ENCODE assay signal across 11 mouse cellular contexts in genomic region chr19:10976318-10976717, GRCm38 (mm10). TPM values are rescaled to one million over a fixed set of nuclear protein-coding genes. Genes with fewer than 3 reads are reported as not detected.
A peak's percentile ranks its signal among the peaks of the same experiment; 100 is the strongest.
DNase-seq lines count a peak whose midpoint lies in the region; ATAC-seq and TF ChIP-seq lines count a peak whose summit lies in the region.
"Had no signal": no experiment of that assay in that cellular context is flagged by ENCODE, and none has a peak within 500 bp of the region (broad histone marks: within the 10 kb centered on the region; RNA-seq: fewer than 3 reads in every experiment).

No protein-coding gene starts in this region.

- DNase-seq in heart, postnatal 0 days (ENCODE audit: low spot score): peak; percentile 17
- DNase-seq in heart, embryonic 10.5 days (ENCODE audit: low spot score): no peak
- peak; percentile 53 for DNase-seq in urinary bladder, postnatal 25 days (ENCODE audit: low spot score)
- no peak for DNase-seq in urinary bladder, adult 2 months (ENCODE audit: low spot score)
- peak; percentile 14 for DNase-seq in c-Kit-positive CD71-positive TER-119-positive erythroid progenitor cells, embryonic 14.5 days (ENCODE audit: low spot score)
- DNase-seq in thymus, postnatal 4 days: peak; percentile 46
- no peak for DNase-seq in embryo, embryonic 9.5 days (ENCODE audit: extremely low spot score)
- DNase-seq: right cerebral cortex, postnatal 4 days had no signal

- no peak overlapping the region for H3K9ac ChIP-seq in heart, postnatal 0 days (replicated peaks; ENCODE audit: low read depth, low read length)
- H3K9ac ChIP-seq in midbrain, embryonic 13.5 days (replicated peaks): no peak overlapping the region
- H3K9ac ChIP-seq: hindbrain, embryonic 15.5 days had no signal

- 47% methylated on average over 4 of the region's 4 CpGs for WGBS in heart, postnatal 0 days
- WGBS in heart, embryonic 10.5 days: 58% methylated on average over 4 of the region's 4 CpGs
- WGBS in midbrain, embryonic 13.5 days: 54% methylated on average over 4 of the region's 4 CpGs

- H3K4me1 ChIP-seq in heart, postnatal 0 days (ENCODE audit: control insufficient read depth, insufficient read depth): 0 out of 2 replicates have a peak, but pooled peaks cover 4% of the 10 kb centered on the region
- H3K4me1 ChIP-seq in heart, embryonic 10.5 days: peaks cover 18% of the 10 kb centered on the region
- no peaks in the 10 kb centered on the region for H3K4me1 ChIP-seq in midbrain, embryonic 13.5 days (replicated peaks)

- TF ChIP-seq EP300 in heart, postnatal 0 days (IDR thresholded peaks at IDR 0.05; ENCODE audit: low read depth): no peak

- H3K27ac ChIP-seq in heart, postnatal 0 days (ENCODE audit: low read depth): no peak overlapping the region
- no peak overlapping the region for H3K27ac ChIP-seq in heart, embryonic 10.5 days
- no peak overlapping the region for H3K27ac ChIP-seq in midbrain, embryonic 13.5 days
- H3K27ac ChIP-seq: hindbrain, embryonic 15.5 days had no signal

- no peaks in the 10 kb centered on the region for H3K9me3 ChIP-seq in heart, postnatal 0 days (replicated peaks; ENCODE audit: control insufficient read depth, low read length)
- no peaks in the 10 kb centered on the region for H3K9me3 ChIP-seq in heart, embryonic 10.5 days
- no peaks in the 10 kb centered on the region for H3K9me3 ChIP-seq in midbrain, embryonic 13.5 days

- no peaks in the 10 kb centered on the region for H3K27me3 ChIP-seq in heart, postnatal 0 days (ENCODE audit: control insufficient read depth, insufficient read depth, low read length)
- peaks cover 9% of the 10 kb centered on the region; the same call in 1 of the 2 replicates for H3K27me3 ChIP-seq in heart, embryonic 10.5 days (ENCODE audit: insufficient read depth, poor library complexity, severe bottlenecking)
- no peaks in the 10 kb centered on the region for H3K27me3 ChIP-seq in midbrain, embryonic 13.5 days
- H3K27me3 ChIP-seq: hindbrain, embryonic 15.5 days had no signal

- H3K4me3 ChIP-seq in heart, postnatal 0 days (ENCODE audit: low read depth, low read length): no peak overlapping the region
- H3K4me3 ChIP-seq in heart, embryonic 10.5 days: no peak overlapping the region
- no peak overlapping the region for H3K4me3 ChIP-seq in midbrain, embryonic 13.5 days (replicated peaks)
- H3K4me3 ChIP-seq: erythroblast, embryonic 14.5 days; hindbrain, embryonic 15.5 days had no signal

- no peak overlapping the region for H3K4me2 ChIP-seq in heart, postnatal 0 days (ENCODE audit: low read depth, low read length)
- H3K4me2 ChIP-seq in midbrain, embryonic 13.5 days (replicated peaks): no peak overlapping the region
- H3K4me2 ChIP-seq: hindbrain, embryonic 15.5 days had no signal

- TF ChIP-seq CTCF in heart, postnatal 0 days (IDR thresholded peaks at IDR 0.05; ENCODE audit: low read depth): peak; percentile 23; the same call in 1 of the 2 replicates

- H3K36me3 ChIP-seq in heart, postnatal 0 days (replicated peaks; ENCODE audit: control insufficient read depth, insufficient read depth, low read length): no peaks in the 10 kb centered on the region
- no peaks in the 10 kb centered on the region for H3K36me3 ChIP-seq in heart, embryonic 10.5 days
- no peaks in the 10 kb centered on the region for H3K36me3 ChIP-seq in midbrain, embryonic 13.5 days
- H3K36me3 ChIP-seq: hindbrain, embryonic 15.5 days had no signal

- ATAC-seq in heart, postnatal 0 days (ENCODE audit: insufficient read depth, low read depth): no peak
- ATAC-seq in midbrain, embryonic 13.5 days: no peak

RNA-seq across cellular contexts. Expression of gene Ms4a10, which starts 1.8 kb away (rescaled TPM):
- total RNA-seq in heart, postnatal 0 days (2014; rRNA removed; ENCODE audit: low replicate concordance): not detected in 2 replicates
- 0.11 and 0.22 TPM in 2 replicates for polyA plus RNA-seq in heart, postnatal 0 days (2015; fragmentation: Nextera tagmentation; extraction: Ambion mirVana)
- polyA plus RNA-seq in heart, embryonic 10.5 days (2016; fragmentation: Nextera tagmentation; extraction: Ambion mirVana): 0.20 TPM in 1 of 2 replicates, not detected in the other
- polyA plus RNA-seq in urinary bladder, adult 2 months (2012; rRNA removed): 0.06 TPM in 1 of 2 replicates, not detected in the other
- not detected in 2 replicates for polyA plus RNA-seq in midbrain, embryonic 13.5 days (2015; fragmentation: Nextera tagmentation; extraction: Ambion mirVana)
- polyA plus RNA-seq: erythroblast, embryonic 14.5 days; hindbrain, embryonic 15.5 days had no signal

RNA-seq across cellular contexts. Expression of gene Ms4a15, which starts 16.7 kb away (rescaled TPM):
- not detected in 2 replicates for total RNA-seq in heart, postnatal 0 days (2014; rRNA removed; ENCODE audit: low replicate concordance)
- polyA plus RNA-seq in heart, postnatal 0 days (2015; fragmentation: Nextera tagmentation; extraction: Ambion mirVana): not detected in 2 replicates
- polyA plus RNA-seq in heart, embryonic 10.5 days (2016; fragmentation: Nextera tagmentation; extraction: Ambion mirVana): not detected in 2 replicates
- not detected in 2 replicates for polyA plus RNA-seq in urinary bladder, adult 2 months (2012; rRNA removed)
- polyA plus RNA-seq in midbrain, embryonic 13.5 days (2015; fragmentation: Nextera tagmentation; extraction: Ambion mirVana): not detected in 2 replicates
- polyA plus RNA-seq: erythroblast, embryonic 14.5 days had no signal

RNA-seq across cellular contexts. Expression of gene Ccdc86, which starts 27.3 kb away (rescaled TPM):
- total RNA-seq in heart, postnatal 0 days (2014; rRNA removed; ENCODE audit: low replicate concordance): 8.7 and 12.1 TPM in 2 replicates
- 9.8 and 12.4 TPM in 2 replicates for polyA plus RNA-seq in heart, postnatal 0 days (2015; fragmentation: Nextera tagmentation; extraction: Ambion mirVana)
- polyA plus RNA-seq in heart, embryonic 10.5 days (2016; fragmentation: Nextera tagmentation; extraction: Ambion mirVana): 27.2 and 39.6 TPM in 2 replicates
- polyA plus RNA-seq in urinary bladder, adult 2 months (2012; rRNA removed): 7.3 and 7.9 TPM in 2 replicates
- polyA plus RNA-seq in midbrain, embryonic 13.5 days (2015; fragmentation: Nextera tagmentation; extraction: Ambion mirVana): 15.5 and 16.2 TPM in 2 replicates

RNA-seq across cellular contexts. Expression of gene Ptgdr2, which starts 39.4 kb away (rescaled TPM):
- total RNA-seq in heart, postnatal 0 days (2014; rRNA removed; ENCODE audit: low replicate concordance): 0.11 and 0.39 TPM in 2 replicates
- 0.04 and 0.07 TPM in 2 replicates for polyA plus RNA-seq in heart, postnatal 0 days (2015; fragmentation: Nextera tagmentation; extraction: Ambion mirVana)
- 0.19 and 0.30 TPM in 2 replicates for polyA plus RNA-seq in heart, embryonic 10.5 days (2016; fragmentation: Nextera tagmentation; extraction: Ambion mirVana)
- 0.06 TPM in 2 replicates for polyA plus RNA-seq in urinary bladder, adult 2 months (2012; rRNA removed)
- 0.22 and 0.24 TPM in 2 replicates for polyA plus RNA-seq in midbrain, embryonic 13.5 days (2015; fragmentation: Nextera tagmentation; extraction: Ambion mirVana)
- polyA plus RNA-seq: erythroblast, embryonic 14.5 days had no signal

RNA-seq across cellular contexts. Expression of gene Ms4a18, which starts 41.5 kb away (rescaled TPM):
- total RNA-seq in heart, postnatal 0 days (2014; rRNA removed; ENCODE audit: low replicate concordance): not detected in 2 replicates
- not detected in 2 replicates for polyA plus RNA-seq in heart, postnatal 0 days (2015; fragmentation: Nextera tagmentation; extraction: Ambion mirVana)
- polyA plus RNA-seq in heart, embryonic 10.5 days (2016; fragmentation: Nextera tagmentation; extraction: Ambion mirVana): not detected in 2 replicates
- polyA plus RNA-seq in urinary bladder, adult 2 months (2012; rRNA removed): not detected in 2 replicates
- polyA plus RNA-seq in midbrain, embryonic 13.5 days (2015; fragmentation: Nextera tagmentation; extraction: Ambion mirVana): not detected in 2 replicates
- polyA plus RNA-seq: erythroblast, embryonic 14.5 days; hindbrain, embryonic 15.5 days had no signal

Comparison
In these comparisons a context has a peak if more than half of its experiments do, and no peak if none do; other contexts are left out.
1. DNase-seq: peak in heart, postnatal 0 days (single experiment), urinary bladder, postnatal 25 days (single experiment), c-Kit-positive CD71-positive TER-119-positive erythroid progenitor cells, embryonic 14.5 days (single experiment) and thymus, postnatal 4 days (single experiment); none in heart, embryonic 10.5 days (single experiment), urinary bladder, adult 2 months (single experiment) and embryo, embryonic 9.5 days (single experiment).